Mouse (Mus musculus) lung, postnatal 0 days (tissue): ENCODE measurements at regions not wholly inside any gene's neighbourhood (a gene's known extent, or its start where the extent isn't known, plus 50 kb on each side); places are given as distances from the start of the nearest gene placed in this dataset.
A peak's percentile ranks its signal among the peaks of the same experiment; 100 is the strongest.

Experiments used
- CTCF ChIP-seq: IDR thresholded peaks from 2 replicates; pipeline ENCODE4 v1.5.1; 2016; ENCODE audit warnings: antibody characterized with exemption, mild to moderate bottlenecking
- EP300 ChIP-seq: IDR thresholded peaks from 2 replicates; pipeline ENCODE4 v1.6.1; 2016; ENCODE audit warnings: antibody characterized with exemption, mild to moderate bottlenecking, control low read depth

DNA sequence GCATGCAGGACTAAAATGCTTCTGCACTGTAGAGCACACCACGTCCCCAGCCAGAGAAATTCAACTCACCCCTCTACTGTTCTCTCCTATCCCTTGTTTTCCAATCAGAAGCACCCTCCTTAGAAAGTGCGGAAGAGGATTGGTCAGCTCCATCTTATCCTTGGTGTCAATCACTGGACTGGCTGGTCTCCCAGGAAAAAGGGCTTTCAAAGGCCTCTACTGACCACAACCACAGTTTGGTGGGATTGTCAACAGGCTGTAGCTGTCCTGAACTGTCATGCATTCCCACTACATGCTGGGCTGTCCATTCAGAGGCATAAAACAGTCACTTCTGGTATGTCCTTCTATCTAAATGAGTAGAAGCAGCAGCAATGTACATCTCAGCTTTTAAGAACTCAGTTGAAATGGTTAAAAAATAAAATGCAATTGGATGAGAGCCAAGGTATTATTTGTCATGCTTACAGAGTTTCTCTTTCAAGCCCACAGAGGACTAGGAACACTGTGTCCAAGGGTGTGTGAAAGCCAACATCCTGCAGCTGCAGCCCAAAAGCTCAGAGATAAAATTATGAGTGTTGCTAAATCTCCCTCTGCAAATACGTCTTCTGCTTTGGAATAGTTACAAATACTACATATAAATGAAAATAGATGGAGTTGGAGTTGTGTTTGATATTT, 101.2 kb upstream of the Tshz3 start:
- TF ChIP-seq CTCF (no peak), EP300 (peak; percentile 75)
